Mouse (Mus musculus) T-helper 17 cell (primary cell): ENCODE measurements around the gene N4bp2l1.

Experiments
- in situ Hi-C, 2 experiments: fragments of 300-600 bp; cut with MboI, MseI; formaldehyde crosslinking; loops; 1 replicate in 1 of 2; 2 replicates in 1 of 2; pipeline ENCODE4 v1.15.1; 2025; ENCODE audit warnings: high pct_unique_total_duplicates in 2 of 2

The N4bp2l1 gene

GRCm38 (mm10) chr5:150570496-150571219 lies 26.3 kb downstream of the N4bp2l1 start:
- in situ Hi-C loops = no loop called here

DNA sequence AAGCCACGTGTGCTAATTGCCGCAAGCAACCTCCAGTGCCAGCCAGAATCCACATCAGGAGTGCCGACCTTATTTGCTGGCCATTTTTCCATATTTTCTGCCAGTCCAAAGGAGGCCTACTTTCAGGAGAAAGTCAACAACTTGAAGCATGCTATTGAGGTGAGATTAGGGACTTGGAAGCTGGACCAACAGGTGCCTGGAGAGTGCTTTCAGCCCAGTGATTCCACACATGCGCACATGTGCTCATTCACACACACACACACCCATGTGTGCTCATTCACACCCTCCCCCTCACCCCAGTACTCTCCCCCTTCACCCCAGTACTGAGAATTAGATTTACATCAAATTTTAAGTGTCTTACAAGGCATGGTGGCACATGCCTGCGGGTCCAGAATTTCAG lies 30.0 kb downstream of the N4bp2l1 start:
- in situ Hi-C loops = no loop called here

DNA sequence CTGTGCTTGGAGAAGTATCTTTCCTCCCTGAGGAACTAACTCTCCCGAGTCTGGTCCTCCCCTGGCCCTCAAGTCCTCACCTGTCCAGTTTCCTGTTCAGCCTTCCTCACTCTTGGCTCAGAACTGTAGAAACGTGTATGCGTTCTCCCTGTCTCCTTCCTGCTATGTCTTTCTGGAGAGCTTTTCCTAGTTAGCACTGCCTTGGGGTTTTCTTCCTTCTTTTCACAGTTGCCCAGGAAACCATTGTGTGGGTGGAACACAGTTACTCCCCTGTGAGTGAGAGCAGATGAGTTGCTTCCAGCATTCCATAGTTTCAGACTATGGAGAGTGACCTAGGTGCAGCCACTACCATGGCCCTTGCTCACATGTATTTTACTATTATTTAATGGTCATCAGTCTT lies 30.8 kb downstream of the N4bp2l1 start:
- in situ Hi-C loops = no loop called here

GRCm38 (mm10) chr5:150564426-150564825 lies 32.6 kb downstream of the N4bp2l1 start:
- in situ Hi-C loops = no loop called here

DNA sequence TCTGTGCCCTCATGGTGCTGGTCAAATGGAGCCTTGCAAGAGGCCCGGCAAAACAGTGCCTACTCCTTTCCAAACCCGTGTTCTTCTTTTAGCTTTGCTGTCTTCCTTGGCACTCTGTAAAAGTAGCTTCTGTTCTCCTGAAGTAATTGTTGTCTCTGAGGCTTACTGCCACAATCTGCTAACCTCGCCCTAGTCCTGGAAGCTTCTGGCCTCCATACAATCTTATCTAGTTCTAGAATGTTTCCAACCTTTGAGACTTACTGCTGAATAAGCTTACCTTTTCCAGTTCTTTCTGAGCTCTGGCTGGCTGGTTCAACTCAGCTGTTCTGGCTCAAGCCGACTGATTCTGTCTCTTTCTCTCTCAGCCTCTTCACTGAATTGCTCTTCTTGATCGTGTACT lies 35.2 kb downstream of the N4bp2l1 start:
- in situ Hi-C loops = no loop called here

- in situ Hi-C loops = no loop called here
Measured at GRCm38 (mm10) chr5:150561376-150561775, 35.6 kb downstream of the N4bp2l1 start.

DNA sequence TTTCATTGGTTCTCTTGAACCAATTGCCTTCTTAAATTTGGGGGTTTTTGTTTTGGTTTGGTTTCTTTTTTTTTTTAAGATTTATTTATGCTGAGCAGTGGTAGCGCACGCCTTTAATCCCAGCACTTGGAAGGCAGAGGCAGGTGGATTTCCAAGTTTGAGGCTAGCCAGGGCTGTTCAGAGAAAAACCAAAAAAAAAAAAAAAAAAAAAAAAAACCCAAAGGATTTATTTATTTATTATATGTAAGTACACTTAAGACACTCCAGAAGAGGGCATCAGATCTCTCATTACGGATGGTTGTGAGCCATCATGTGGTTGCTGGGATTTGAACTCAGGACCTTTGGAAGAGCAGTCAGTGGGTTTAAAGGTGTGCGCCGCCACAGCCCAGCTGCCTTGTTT lies 36.1 kb downstream of the N4bp2l1 start:
- in situ Hi-C loops = no loop called here

DNA sequence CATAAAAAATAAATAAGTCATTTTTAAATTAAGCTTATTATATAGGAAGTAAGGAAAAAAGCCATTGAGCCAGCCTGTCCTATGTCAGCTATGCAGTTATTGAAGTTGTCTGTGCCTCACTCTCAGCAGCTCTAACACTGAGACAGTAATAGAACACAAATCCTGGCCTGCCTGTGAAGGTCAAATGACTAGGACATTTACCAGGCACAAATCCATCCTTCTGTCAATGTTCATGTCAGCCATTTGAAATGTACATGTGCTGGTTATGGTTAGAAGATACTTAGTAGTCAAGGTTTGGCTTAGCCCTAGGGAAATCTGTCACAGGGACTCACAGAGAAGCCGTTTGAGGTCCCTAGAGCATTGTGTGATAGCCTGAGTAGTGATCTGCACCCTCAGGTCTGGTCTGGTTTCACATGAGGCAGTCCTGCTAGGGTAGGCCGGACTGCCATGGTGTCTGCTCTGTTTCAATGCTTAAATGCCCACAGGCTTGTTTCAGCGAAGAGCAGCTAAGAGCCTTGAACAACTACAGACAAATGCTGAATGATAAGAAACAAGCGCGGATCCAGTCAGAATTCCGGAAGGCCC lies 37.4 kb downstream of the N4bp2l1 start:
- in situ Hi-C loops = no loop called here

DNA sequence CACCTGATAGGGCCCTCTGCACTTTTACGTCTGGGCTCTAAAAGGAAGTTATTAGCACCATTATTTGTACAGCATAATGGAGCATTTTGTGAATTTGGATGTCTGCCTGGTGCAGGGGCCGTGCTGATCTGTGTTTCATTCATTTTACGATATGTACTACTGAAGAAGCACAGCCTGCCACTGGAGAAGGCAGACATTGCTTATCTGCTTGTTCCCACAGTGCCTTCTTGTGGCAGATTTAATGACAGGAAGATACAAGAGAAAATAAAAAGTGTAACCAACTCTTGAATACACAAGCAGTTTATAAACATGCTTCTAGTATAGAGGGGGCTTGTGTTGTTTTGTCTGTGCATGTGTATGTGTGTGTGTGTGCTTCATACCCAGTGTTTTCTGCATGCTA lies 45.4 kb downstream of the N4bp2l1 start:
- in situ Hi-C loops = no loop called here

DNA sequence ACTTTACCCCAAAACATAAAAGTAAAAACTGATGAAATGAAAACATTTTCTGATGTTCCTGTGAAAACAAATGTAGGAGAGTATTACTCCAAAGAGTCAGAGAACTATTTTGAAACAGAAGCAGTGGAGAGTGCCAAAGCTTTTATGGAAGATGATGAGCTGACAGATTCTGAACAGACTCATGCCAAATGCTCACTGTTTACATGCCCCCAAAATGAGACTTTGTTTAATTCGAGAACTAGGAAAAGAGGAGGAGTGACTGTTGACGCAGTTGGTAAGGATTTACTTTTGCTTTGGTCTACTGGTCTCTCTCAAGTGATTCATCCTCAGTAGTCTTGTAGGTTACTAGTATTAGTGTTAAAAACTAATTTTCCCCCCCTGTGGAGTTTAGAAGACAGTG lies 53.8 kb downstream of the N4bp2l1 start:
- in situ Hi-C loops = no loop called here

DNA sequence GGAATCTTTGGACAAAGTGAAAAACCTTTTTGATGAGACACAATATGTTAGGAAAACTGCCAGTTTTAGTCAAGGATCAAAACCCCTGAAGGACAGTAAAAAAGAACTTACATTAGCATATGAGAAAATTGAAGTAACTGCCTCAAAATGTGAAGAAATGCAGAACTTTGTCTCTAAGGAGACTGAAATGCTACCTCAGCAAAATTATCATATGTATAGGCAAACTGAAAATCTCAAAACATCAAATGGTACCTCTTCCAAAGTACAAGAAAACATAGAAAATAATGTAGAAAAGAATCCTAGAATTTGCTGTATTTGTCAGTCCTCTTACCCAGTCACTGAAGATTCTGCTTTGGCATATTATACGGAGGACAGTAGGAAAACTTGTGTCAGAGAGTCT lies 55.7 kb downstream of the N4bp2l1 start:
- in situ Hi-C loops = no loop called here

DNA sequence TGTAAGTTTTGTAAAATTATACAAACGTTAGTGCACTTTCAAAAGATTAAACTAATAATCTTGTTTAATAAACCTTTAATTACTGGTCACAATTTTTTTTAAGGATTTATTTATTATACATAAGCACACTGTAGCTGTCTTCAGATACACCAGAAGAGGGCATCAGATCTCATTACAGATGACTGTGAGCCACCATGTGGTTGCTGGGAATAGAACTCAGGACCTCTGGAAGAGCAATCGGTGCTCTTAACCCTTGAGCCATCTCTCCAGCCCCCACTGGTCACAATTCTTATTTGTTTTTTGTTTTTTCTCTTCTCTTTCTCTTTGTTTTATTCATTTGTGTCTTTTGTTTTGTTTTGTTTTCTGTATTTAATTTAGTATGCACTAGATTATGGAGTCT lies 71.7 kb downstream of the N4bp2l1 start:
- in situ Hi-C loops = no loop called here

GRCm38 (mm10) chr5:150522867-150523234 lies 74.1 kb downstream of the N4bp2l1 start:
- in situ Hi-C loops = loop anchor here (5.0 kb wide), 2 partner anchors 144 to 149 kb away; partner anchors contain the start of genes N4bp2l2 (in 1 of the 2) and Pds5b (in 1 of the 2)

GRCm38 (mm10) chr5:150521937-150522866 lies 74.8 kb downstream of the N4bp2l1 start, which contains the start of gene Brca2:
TSS of gene Brca2 (plus strand) at chr5:150522630.
- in situ Hi-C loops = loop anchor here (5.0 kb wide), 2 partner anchors 145 to 150 kb away; partner anchors contain the start of genes N4bp2l2 (in 1 of the 2) and Pds5b (in 1 of the 2)
